Mouse (Mus musculus): Measurements from ENCODE around the gene Fam19a5. TPM values are rescaled to one million over a fixed set of nuclear protein-coding genes. Genes with fewer than 3 reads are reported as not detected.
A peak's percentile ranks its signal among the peaks of the same experiment; 100 is the strongest.

Fam19a5 gene
- 15.8 and 16.0 TPM in 2 replicates for polyA plus RNA-seq (2014; fragmentation: Nextera tagmentation; extraction: Ambion mirVana)

DNA sequence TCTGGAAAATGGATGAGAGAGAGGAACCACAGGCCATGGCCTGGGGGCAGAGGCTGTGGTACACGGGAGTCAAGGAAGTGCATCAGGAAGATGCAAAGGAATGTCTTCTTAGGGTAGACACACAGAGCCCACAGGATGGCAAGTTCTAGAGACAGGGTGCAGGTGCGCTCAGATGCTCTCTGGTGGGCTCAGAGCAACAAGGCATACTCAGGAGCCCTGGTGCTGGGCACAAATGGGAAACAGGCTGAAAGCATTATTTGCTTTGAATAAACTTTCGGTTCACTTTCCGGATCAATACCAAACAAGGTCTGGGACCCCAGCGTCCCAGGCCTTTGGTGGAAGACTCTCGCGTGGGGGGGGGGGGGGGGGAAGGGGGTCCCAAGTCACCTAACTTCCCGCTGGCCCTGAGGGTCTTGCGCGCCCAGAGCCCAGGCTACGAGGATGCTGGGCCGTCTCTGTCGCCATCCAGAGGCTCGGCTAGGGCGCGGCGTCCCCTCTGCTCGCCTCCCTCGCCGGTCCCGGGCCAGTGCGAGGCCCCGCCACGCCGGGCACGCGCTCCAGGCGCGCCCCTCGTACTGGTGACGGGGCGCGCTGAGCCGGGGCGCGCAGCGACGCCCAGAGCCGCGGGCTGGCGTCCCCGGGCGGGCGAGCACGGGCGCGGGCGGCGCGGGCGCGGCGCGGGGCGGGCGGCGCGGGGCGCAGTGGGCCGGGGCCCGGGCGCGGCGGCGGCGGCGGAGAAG, at the start of gene Fam19a5:
Fam19a5 (plus strand) TSS at position 701 of the 740 bp plus-strand sequence.
- H3K36me3 ChIP-seq (ENCODE audit: control insufficient read depth, insufficient read depth, low read length) = no peaks in the 10 kb centered on the region
- H3K27ac ChIP-seq (ENCODE audit: low read depth, low read length) = peak within 1 kb of the TSS; percentile 77
- DNase-seq (ENCODE audit: low spot score) (peak; percentile 89), ATAC-seq (peak; percentile 81)
- peak within 1 kb of the TSS; percentile 95 for H3K9ac ChIP-seq (ENCODE audit: low read length)
- WGBS = under 1% methylated on average over 30 of the region's 67 CpGs
- H3K9me3 ChIP-seq (replicated peaks; ENCODE audit: control insufficient read depth, low read length) = no peaks in the 10 kb centered on the region
- H3K27me3 ChIP-seq (replicated peaks; ENCODE audit: control insufficient read depth, insufficient read depth, low read length) = 0 out of 2 replicates have a peak, but pooled peaks cover 3% of the 10 kb centered on the region
- H3K4me2 ChIP-seq (ENCODE audit: low read length) = peak within 1 kb of the TSS; percentile 78
- peak within 1 kb of the TSS; percentile 77 for H3K4me3 ChIP-seq (ENCODE audit: low read depth, low read length)
- peaks cover 26% of the 10 kb centered on the region for H3K4me1 ChIP-seq (ENCODE audit: control insufficient read depth, insufficient read depth, low read length)

DNA sequence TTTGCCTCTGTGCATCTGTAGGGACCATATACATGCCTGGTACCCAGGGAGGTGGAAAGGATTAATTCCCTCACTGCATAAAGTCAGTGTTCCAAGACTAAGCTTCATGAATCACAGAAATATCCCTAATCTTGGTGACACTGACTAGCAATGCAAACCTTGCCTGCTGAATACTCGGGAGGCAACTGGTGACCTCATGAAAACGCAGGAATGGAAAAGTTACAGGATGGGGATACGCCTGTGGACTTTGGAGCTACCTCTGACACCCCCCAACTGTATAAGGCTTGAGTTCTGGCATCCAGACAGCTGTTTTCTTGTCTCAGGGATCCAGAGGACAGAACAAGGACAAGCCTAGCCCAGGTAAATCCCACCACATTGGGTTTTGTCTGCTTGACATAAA, 42.4 kb upstream of the Fam19a5 start:
- Histone ChIP-seq H3K27me3 (replicated peaks; ENCODE audit: control insufficient read depth, insufficient read depth, low read length) (no peaks in the 10 kb centered on the region), H3K4me3 (ENCODE audit: low read depth, low read length) (no peak overlapping the region), H3K4me2 (ENCODE audit: low read length) (no peak overlapping the region), H3K9ac (ENCODE audit: low read length) (no peak overlapping the region), H3K9me3 (replicated peaks; ENCODE audit: control insufficient read depth, low read length) (no peaks in the 10 kb centered on the region), H3K27ac (ENCODE audit: low read depth, low read length) (no peak overlapping the region), H3K4me1 (ENCODE audit: control insufficient read depth, insufficient read depth, low read length) (no peaks in the 10 kb centered on the region), H3K36me3 (ENCODE audit: control insufficient read depth, insufficient read depth, low read length) (no peaks in the 10 kb centered on the region)
- WGBS = 85% methylated on average over 3 of the region's 3 CpGs
- DNase-seq (ENCODE audit: low spot score) = no peak
- no peak for ATAC-seq

GRCm38 (mm10) chr15:87507349-87507748, 36.8 kb upstream of the Fam19a5 start:
- no peak for ATAC-seq
- Histone ChIP-seq H3K9ac (ENCODE audit: low read length) (no peak overlapping the region), H3K36me3 (ENCODE audit: control insufficient read depth, insufficient read depth, low read length) (no peaks in the 10 kb centered on the region), H3K9me3 (replicated peaks; ENCODE audit: control insufficient read depth, low read length) (no peaks in the 10 kb centered on the region), H3K4me2 (ENCODE audit: low read length) (no peak overlapping the region), H3K27ac (ENCODE audit: low read depth, low read length) (no peak overlapping the region), H3K4me1 (ENCODE audit: control insufficient read depth, insufficient read depth, low read length) (no peaks in the 10 kb centered on the region), H3K4me3 (ENCODE audit: low read depth, low read length) (no peak overlapping the region), H3K27me3 (replicated peaks; ENCODE audit: control insufficient read depth, insufficient read depth, low read length) (no peaks in the 10 kb centered on the region)
- DNase-seq (ENCODE audit: low spot score) = no peak
- 82% methylated on average over 3 of the region's 3 CpGs for WGBS

GRCm38 (mm10) chr15:87510886-87511285, 33.2 kb upstream of the Fam19a5 start:
- no peak overlapping the region for H3K4me2 ChIP-seq (ENCODE audit: low read length)
- DNase-seq (ENCODE audit: low spot score) (no peak), ATAC-seq (no peak)
- no peak overlapping the region for H3K4me3 ChIP-seq (ENCODE audit: low read depth, low read length)
- H3K9ac ChIP-seq (ENCODE audit: low read length) = no peak overlapping the region
- no peaks in the 10 kb centered on the region for H3K4me1 ChIP-seq (ENCODE audit: control insufficient read depth, insufficient read depth, low read length)
- H3K27me3 ChIP-seq (replicated peaks; ENCODE audit: control insufficient read depth, insufficient read depth, low read length) = no peaks in the 10 kb centered on the region
- H3K27ac ChIP-seq (ENCODE audit: low read depth, low read length) = no peak overlapping the region
- no peaks in the 10 kb centered on the region for H3K9me3 ChIP-seq (replicated peaks; ENCODE audit: control insufficient read depth, low read length)
- H3K36me3 ChIP-seq (ENCODE audit: control insufficient read depth, insufficient read depth, low read length) = no peaks in the 10 kb centered on the region
- WGBS = 94% methylated on average over 4 of the region's 4 CpGs

GRCm38 (mm10) chr15:87518161-87518560, 25.9 kb upstream of the Fam19a5 start:
- H3K4me1 ChIP-seq (ENCODE audit: control insufficient read depth, insufficient read depth, low read length) = no peaks in the 10 kb centered on the region
- no peaks in the 10 kb centered on the region for H3K27me3 ChIP-seq (replicated peaks; ENCODE audit: control insufficient read depth, insufficient read depth, low read length)
- H3K36me3 ChIP-seq (ENCODE audit: control insufficient read depth, insufficient read depth, low read length) = no peaks in the 10 kb centered on the region
- DNase-seq (ENCODE audit: low spot score) = no peak
- H3K4me3 ChIP-seq (ENCODE audit: low read depth, low read length) = no peak overlapping the region
- H3K9ac ChIP-seq (ENCODE audit: low read length) = no peak overlapping the region
- H3K4me2 ChIP-seq (ENCODE audit: low read length) = no peak overlapping the region
- H3K27ac ChIP-seq (ENCODE audit: low read depth, low read length) = no peak overlapping the region
- no peaks in the 10 kb centered on the region for H3K9me3 ChIP-seq (replicated peaks; ENCODE audit: control insufficient read depth, low read length)
- ATAC-seq = no peak

DNA sequence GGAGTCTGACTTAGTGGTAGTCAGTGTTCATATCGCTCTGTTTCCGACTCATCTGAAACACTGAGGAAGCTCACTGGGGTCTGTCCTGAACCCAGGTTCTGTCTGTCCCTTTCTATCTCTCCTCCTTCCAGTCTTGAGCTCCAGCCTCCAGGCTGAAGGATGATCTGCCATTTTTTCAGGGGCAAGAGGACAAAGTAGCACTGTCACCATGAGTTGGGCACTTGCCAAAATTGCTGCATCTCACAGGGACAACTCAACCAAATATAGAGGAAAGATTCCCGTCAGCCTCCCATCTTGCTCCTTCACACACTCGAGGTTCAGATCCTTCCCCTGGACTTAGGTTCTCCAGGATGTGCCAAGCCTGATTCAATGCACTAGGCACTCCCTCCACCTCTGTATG, 14.8 kb upstream of the Fam19a5 start:
- no peak overlapping the region for H3K9ac ChIP-seq (ENCODE audit: low read length)
- no peaks in the 10 kb centered on the region for H3K27me3 ChIP-seq (replicated peaks; ENCODE audit: control insufficient read depth, insufficient read depth, low read length)
- ATAC-seq (no peak), DNase-seq (ENCODE audit: low spot score) (no peak)
- 92% methylated on average over 4 of the region's 4 CpGs for WGBS
- H3K4me2 ChIP-seq (ENCODE audit: low read length) = no peak overlapping the region
- H3K27ac ChIP-seq (ENCODE audit: low read depth, low read length) = no peak overlapping the region
- H3K9me3 ChIP-seq (replicated peaks; ENCODE audit: control insufficient read depth, low read length) = no peaks in the 10 kb centered on the region
- no peak overlapping the region for H3K4me3 ChIP-seq (ENCODE audit: low read depth, low read length)
- H3K4me1 ChIP-seq (ENCODE audit: control insufficient read depth, insufficient read depth, low read length) = no peaks in the 10 kb centered on the region
- H3K36me3 ChIP-seq (ENCODE audit: control insufficient read depth, insufficient read depth, low read length) = no peaks in the 10 kb centered on the region

DNA sequence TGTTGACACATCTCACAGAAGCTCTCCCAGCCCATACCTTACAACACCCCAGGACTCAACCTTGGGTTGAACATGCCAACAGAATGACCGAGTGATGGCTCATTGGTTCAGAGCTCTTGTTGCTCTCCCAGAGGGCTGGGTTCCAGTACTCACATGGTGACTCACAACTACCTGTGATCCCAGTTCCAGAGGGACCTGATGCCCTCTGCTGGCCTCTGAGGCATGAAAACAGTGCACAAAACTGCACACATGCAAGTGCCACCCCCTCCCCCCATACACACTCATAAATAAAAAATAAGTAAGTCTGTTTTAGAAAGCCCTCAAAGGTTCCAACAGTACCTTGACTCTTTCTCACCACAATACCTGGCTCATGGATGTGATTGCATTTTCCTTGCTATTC, 2.4 kb upstream of the Fam19a5 start:
- whole genome bisulfite sequencing = 69% methylated on average over 1 of the region's 1 CpGs
- no peak overlapping the region for H3K9ac ChIP-seq (ENCODE audit: low read length)
- peaks cover 11% of the 10 kb centered on the region for H3K4me1 ChIP-seq (ENCODE audit: control insufficient read depth, insufficient read depth, low read length)
- DNase-seq (ENCODE audit: low spot score) = no peak
- H3K9me3 ChIP-seq (replicated peaks; ENCODE audit: control insufficient read depth, low read length) = no peaks in the 10 kb centered on the region
- no peaks in the 10 kb centered on the region for H3K36me3 ChIP-seq (ENCODE audit: control insufficient read depth, insufficient read depth, low read length)
- H3K27ac ChIP-seq (ENCODE audit: low read depth, low read length) = no peak overlapping the region
- no peak for ATAC-seq
- no peak overlapping the region for H3K4me3 ChIP-seq (ENCODE audit: low read depth, low read length)
- no peak overlapping the region for H3K4me2 ChIP-seq (ENCODE audit: low read length)
- 0 out of 2 replicates have a peak, but pooled peaks cover 3% of the 10 kb centered on the region for H3K27me3 ChIP-seq (replicated peaks; ENCODE audit: control insufficient read depth, insufficient read depth, low read length)

GRCm38 (mm10) chr15:87544401-87545129, 466 bp downstream of the Fam19a5 start:
- Histone ChIP-seq H3K4me1 (ENCODE audit: control insufficient read depth, insufficient read depth, low read length) (peaks cover 31% of the 10 kb centered on the region), H3K9ac (ENCODE audit: low read length) (peak overlapping the region; percentile 95), H3K9me3 (replicated peaks; ENCODE audit: control insufficient read depth, low read length) (no peaks in the 10 kb centered on the region), H3K4me2 (ENCODE audit: low read length) (peak overlapping the region; percentile 78), H3K27ac (ENCODE audit: low read depth, low read length) (peak overlapping the region; percentile 77), H3K36me3 (ENCODE audit: control insufficient read depth, insufficient read depth, low read length) (no peaks in the 10 kb centered on the region), H3K27me3 (replicated peaks; ENCODE audit: control insufficient read depth, insufficient read depth, low read length) (0 out of 2 replicates have a peak, but pooled peaks cover 3% of the 10 kb centered on the region), H3K4me3 (ENCODE audit: low read depth, low read length) (peak overlapping the region; percentile 77)
- DNase-seq (ENCODE audit: low spot score) (peak; percentile 76), ATAC-seq (peak; percentile 48)
- WGBS = under 1% methylated on average over 69 of the region's 84 CpGs
